Mouse (Mus musculus) CD4-positive, CD25-positive, alpha-beta regulatory T cell, adult 4 months (primary cell): Measurements from ENCODE around the gene Sp7. TPM values are rescaled to one million over a fixed set of nuclear protein-coding genes. Genes with fewer than 3 reads are reported as not detected.

Experiments
- ATAC-seq: one replicate; pipeline ENCODE4 v1.8.0; 2017
- polyA plus RNA-seq, 2 experiments: library from polyadenylated mRNA; unstranded; fragments of 100-300 nt; shearing (Covaris generic); gene quantifications; one replicate each; pipeline ENCODE4 v1.2.1; 2017

Sp7 gene
- polyA plus RNA-seq: not detected

DNA sequence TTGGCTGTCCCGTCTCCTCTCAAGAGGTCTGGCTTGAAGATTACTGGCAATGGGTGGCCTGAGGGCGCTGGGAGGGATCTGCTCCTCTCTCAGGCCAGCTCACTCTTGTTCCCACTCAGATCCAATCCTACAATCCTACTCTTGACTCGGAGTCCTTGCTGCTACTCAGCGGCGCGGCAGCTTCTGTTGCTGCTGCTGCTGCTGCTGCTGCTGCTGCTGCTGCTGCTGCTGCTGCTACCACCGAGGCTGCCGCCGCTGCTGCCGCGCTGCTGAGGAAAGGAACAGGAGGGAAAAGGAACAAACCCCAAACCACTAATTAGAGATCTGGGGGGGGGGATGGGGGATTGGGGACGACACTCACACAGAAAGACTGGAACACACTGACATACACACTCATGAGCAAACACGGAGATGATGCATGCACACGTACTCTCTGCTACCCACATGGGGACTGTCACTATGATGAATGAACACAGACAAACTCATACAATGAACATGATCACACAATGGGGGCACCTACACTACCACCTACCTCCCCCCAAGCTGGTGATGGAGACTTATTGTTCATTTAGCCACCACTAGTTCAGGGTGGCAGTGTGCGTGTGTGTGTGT is at the start of gene Sp7:
Gene Sp7, minus strand, starts transcription at position 450 of the 612 bp plus-strand sequence.
- ATAC-seq: no peak

DNA sequence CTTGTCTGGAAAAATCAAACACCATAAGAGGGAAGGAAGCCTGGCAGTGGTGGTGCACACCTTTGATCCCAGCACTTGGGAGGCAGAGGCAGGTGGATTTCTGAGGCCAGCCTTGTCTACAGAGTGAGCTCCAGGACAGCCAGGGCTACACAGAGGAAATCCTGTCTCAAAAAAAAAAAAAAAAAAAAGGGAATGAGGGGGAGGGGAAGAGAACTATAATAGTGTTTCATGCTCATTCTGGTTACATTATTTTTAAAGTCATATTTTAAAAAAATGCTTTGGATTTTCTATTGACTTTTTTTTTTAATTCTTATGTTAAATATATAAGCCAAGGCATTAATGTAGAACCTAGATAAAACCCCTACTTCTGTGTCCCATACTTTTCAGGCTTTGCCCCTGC is 46.7 kb upstream of the Sp7 start:
- ATAC-seq: no peak

DNA sequence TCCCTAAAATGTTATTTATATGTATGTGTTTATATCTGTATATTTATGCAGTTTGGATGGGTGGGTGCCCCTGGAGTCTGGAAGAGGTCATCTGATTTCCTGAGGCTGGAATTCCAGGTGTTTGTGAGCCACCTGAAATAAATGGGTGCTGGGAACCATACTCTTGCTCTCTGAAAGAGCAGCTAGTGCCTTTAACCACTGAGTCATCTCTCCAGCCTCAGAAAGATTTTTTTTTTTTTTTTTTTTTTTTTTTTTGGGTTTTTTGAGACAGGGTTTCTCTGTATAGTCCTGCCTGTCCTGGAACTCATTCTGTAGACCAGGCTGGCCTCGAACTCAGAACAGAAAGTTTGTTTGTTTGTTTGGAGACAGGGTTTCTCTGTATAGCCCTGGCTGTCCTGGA is 44.1 kb upstream of the Sp7 start:
- no peak for ATAC-seq

DNA sequence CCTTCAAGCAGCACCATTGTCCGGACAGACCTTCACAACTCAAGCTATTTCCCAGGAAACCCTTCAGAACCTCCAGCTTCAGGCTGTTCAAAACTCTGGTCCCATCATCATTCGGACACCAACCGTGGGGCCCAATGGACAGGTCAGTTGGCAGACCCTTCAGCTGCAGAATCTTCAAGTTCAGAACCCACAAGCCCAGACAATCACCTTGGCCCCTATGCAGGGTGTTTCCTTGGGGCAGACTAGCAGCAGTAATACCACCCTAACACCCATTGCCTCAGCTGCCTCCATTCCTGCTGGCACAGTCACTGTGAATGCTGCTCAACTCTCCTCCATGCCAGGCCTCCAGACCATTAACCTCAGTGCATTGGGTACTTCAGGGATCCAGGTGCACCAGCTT is 42.3 kb upstream of the Sp7 start:
- ATAC-seq: no peak

DNA sequence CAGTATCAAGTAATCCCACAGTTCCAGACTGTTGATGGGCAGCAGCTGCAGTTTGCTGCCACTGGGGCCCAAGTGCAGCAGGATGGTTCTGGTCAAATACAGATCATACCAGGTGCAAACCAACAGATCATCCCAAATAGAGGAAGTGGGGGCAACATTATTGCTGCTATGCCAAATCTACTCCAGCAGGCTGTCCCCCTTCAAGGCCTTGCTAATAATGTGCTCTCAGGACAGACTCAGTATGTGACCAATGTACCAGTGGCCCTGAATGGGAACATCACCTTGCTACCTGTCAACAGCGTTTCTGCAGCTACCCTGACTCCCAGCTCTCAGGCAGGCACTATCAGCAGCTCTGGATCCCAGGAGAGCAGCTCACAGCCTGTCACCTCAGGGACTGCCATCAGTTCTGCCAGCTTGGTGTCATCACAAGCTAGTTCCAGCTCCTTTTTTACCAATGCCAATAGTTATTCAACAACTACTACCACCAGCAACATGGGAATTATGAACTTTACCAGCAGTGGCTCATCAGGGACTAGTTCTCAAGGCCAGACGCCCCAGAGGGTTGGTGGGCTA is 41.7 kb upstream of the Sp7 start:
- no peak for ATAC-seq

DNA sequence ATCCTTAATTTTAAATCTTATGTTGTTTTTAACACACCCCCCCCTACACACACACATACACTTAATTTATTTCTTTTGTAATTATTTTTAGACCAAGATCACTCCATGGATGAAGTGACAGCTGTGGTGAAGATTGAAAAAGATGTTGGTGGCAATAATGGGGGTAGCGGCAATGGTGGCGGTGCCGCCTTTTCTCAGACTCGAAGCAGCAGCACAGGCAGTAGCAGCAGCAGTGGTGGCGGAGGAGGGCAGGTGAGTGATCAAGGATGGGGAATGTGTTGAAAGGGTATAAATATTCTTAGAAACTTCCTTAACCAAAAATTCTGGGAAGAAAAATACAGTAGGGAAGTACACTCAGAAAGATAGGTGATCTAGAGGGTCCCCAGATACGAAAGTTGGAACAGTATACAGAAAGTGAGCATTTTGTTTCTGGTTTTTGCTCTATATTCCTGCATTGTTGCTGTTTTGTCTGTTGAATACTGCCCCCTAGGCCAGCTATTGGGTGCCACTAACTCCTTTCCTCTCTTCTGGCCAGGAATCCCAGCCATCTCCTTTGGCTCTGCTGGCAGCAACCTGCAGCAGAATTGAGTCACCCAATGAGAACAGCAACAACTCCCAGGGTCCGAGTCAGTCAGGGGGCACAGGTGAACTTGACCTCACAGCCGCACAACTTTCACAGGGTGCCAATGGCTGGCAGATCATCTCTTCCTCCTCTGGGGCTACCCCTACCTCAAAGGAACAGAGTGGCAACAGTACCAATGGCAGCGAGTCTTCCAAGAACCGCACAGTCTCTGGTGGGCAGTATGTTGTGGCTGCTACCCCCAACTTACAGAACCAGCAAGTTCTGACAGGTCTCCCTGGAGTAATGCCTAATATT is 40.9 kb upstream of the Sp7 start:
- ATAC-seq: no peak

DNA sequence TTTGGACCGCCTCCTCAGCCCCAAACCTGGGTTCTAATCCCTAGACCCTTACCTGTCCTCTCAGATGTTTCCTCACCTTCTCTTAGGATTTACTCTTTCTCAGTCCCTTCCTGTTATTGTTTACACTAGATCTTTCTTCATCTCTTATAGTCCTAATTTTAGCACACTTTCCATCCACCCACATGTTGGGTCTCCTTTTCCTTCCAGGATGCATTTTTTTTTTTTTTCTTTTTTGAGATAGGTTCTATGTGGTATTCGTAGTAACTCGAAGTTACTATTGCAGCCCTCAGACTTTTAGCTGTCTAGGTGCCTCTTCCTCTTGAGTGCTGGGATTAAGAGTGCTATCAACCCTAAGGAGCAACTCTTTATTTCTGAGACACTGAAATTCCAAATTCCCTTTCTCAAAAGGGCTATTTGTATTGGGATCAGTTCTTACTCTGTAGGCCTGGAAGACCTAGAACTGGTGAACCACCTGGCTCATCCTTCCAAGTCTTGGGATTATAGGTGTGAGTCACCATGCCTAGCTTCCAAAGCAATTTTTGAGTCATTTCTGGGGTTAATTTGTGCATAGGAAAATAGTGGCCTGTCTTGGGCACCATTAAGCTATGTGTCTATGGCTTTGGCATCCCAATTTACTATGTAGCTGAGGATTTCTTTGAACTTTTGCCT is 40.1 kb upstream of the Sp7 start:
- ATAC-seq: no peak

DNA sequence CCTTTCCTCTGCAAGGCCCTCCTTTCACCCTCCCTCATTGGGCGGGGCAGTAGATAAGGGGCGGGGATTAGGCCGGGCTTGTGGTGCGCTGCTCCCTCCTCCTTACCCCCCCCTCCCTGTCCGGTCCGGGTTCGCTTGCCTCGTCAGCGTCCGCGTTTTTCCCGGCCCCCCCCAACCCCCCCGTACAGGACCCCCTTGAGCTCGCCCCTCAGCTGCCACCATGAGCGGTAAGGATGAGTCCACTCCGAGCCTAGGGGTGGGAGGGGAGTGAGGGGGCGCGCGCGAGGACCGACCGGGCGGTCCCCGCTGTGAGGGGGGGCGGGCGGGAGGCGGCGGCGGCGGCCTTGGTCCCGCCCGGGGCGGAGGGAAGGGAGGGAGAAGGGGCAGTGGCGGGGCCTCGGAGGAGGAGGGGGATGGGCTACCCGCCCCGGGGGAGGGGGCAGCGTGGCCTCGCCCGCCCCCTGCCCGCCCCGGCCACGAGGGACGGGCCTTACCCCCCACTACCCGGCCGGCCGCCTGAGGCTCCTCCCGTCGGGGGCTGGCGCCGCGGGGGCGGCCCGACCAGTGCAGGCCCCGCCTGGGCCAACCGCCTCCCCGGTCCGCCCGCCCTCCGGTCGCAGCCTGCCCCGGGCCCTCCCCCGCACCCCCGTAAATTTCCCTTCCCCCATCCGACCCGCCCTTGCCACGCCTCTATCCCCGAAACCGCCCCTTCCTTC is 39.4 kb upstream of the Sp7 start:
- ATAC-seq: no peak

DNA sequence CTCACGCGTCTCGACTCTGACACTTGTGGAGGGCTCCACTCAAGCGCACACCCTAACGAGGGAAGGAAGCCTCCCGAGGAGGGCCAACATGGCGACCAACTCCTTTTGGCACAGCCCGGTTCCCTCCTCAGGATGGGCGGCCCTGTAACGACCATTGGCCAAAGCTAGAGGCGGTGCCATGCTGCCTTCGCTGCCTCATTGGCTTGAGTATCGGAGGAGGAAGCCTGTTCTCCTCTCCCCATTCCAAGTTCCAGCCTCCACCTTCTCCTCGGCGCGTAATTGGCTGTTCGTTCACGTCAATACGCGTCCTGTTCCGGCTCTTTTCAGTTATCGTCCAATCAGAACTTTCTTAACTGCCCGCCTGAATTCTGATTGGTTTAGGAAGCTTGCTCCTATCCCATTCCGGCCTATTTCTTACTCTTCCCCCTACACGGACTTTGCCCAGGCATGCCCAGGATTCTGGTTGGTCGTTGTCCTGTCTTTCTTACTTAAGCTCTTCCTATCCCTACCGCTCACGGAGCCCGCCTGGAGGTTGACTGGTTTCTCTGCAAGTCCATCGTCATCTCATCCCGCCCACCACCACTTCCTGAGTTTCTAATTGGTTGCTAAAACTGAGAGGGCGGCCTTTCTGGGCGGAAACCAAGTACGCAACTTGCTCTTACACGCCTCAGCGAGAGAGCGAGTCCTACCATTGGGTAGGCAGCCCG is 38.7 kb upstream of the Sp7 start, which contains the start of gene Sp1:
Gene Sp1, plus strand, starts transcription at position 655 of the 707 bp plus-strand sequence.
- peak; percentile 81 for ATAC-seq

DNA sequence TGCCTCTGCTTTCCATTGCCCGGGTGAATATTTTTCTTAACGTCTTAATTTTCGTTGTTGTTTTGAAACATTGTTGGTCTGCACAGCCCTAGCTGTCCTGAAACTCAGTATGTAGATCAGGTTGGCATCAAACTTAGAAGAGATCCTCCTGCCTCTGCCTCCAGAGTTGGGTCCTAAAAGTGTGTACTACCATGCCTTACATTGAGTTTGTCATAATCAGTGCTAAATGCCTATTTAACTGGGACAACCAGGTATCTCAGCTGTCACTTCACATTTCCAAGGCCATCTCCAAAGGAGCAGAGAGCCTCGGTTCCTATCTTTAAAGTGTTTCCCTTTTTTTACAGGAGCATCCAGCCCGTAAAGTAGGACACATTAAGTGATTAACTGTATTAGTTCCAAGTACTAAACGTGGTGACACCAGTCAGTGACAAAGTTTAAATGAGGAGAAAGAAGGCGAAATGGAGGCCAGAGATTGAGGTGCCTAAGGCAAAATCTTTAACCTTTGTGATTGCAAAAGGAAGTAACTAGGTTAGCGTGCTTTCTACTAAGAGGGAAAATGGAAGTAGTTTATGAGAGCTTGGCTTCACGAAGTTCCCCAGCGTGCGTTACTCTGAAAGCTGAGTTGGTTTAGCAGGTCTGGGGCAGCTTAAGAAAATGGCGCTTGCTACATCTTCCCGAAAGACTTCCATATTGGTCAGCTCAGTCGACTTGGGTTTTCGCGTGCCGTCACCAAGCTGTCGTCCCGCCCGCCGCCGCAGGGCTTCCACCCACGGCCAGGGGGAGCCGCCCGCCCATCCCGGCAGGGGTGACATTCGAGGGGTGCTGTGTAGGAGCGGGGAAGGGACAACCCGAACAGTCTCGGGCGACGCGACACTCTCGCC is 37.9 kb upstream of the Sp7 start:
- ATAC-seq: peak; percentile 32

DNA sequence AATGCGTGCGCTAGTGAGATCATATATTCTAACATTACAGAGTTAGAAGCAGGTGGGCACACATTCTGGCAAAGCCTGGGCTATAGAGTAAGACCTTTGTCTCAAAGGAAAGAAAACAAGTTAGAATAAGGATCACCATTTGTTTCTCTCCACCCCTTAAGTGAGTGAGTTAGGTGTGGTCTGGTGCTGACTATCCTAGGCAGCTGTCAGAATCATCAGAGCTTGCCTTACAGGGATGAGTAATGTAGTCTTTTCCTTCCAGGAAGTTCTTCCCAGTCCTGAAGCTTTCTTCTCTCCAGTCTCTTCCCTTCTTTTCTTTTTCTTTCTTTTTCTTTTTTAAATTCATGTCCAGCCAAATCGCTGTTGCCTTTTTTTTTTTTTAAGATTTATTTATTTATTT is 35.2 kb upstream of the Sp7 start:
- no peak for ATAC-seq

DNA sequence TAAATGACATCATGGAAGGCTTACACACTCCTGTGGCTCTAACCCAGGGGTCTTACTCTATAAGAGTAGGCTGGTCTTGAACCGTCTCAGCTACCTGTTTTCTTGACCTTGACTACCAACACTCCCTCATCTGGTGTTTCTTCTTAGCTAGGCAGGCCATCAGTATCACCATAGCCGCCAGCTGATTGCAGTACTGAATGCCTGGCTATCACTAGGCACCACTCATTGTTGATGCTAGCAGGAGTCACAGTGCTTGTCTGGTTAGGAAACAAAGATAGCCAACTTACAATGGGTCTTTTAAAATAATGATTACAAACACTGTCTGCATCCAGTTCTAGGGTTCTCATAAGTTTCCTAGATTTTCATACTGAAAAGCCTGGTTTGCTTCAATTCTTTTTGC is 34.3 kb upstream of the Sp7 start:
- no peak for ATAC-seq

DNA sequence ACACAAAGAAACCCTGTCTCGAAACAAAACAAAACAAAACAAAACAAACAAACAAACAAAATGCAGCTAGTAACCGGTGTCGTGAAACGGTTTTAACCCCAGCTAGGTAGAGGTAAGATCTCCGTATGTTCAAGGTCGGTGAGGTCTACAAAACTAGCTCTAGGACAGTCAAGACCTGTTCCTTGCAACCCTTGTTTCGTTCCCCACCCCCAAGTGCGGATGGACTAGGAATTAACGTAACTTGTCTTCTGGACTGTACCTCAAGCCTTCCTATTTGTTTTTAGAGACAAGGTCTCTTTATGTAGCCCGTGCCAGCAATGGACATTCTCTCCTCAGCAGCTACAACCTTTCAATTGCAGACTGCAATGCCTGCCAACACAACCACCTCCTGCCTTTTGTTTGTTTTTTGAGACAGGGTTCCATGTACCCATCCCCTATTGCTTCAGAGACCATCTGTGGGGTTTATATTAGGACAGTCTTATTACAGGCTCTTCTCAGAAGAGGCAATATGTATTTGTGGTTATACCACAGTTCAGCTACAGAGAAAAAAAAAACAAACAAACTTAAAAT is 33.6 kb upstream of the Sp7 start:
- no peak for ATAC-seq

DNA sequence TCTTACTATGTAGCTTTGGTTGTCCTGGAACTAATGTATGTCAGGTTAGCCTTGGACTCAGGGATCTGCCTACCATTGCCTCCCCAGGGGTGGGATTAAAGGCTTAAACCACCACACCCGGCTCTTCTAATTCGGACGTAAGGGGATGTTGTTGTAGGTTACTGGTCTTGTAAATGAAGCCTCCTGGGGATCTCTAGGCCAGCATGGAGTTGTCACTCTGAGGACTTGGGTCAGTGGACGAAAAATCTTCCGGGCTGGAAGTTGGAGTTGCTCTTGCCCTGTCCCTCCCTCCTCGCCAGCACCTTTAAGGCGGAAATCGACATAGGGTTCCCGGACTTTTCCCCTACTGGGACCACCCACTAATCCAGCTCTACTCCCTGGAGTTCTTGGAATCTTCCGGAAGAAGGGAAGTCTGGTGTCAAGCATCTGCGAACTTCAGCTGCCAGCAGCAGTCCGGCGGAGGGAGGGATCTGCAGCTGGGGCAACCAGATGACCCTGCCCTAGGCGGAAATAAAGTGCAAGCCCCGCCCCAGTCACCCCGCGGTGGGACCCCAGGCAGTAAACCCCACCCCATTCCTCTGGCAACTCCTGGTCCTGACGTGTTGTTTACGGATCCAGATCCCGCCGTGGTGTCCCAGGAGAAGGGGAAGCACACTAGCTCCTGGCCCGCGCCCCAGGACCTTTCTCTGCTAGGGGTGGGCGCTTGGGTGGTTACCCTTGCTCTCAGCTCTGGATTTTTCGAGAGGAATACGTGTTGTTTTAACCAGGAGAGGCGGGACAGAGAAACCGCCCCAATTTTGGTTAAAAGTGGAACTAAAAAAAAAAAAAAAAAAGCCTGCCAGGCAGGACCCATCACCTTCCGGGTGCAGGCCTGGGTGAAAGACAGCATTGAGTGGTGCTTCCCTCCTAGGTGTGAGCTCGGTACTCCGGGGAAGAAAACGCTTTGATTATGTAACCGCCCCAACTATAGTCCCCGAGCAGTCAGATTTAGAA is 32.5 kb upstream of the Sp7 start:
- peak; percentile 83 for ATAC-seq

DNA sequence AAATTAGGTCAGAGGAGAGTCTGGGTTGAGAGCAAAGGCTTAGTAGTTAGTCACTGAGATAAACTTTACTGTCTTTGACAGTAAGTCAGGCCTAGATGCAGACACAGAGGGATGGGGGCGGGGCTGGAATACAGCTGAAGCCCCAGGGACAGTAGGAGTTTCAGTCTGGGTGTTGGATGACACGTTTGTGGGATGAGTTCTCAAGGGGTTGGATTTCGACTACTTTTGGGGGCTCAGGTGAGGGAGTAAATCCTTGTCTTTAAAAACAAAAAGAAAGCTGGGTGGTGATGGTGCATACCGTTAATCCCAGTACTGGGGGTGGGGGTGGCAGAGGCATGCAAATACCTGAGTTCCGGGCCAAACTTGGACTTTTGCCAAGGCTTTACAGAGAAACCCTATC is 31.6 kb upstream of the Sp7 start:
- no peak for ATAC-seq

DNA sequence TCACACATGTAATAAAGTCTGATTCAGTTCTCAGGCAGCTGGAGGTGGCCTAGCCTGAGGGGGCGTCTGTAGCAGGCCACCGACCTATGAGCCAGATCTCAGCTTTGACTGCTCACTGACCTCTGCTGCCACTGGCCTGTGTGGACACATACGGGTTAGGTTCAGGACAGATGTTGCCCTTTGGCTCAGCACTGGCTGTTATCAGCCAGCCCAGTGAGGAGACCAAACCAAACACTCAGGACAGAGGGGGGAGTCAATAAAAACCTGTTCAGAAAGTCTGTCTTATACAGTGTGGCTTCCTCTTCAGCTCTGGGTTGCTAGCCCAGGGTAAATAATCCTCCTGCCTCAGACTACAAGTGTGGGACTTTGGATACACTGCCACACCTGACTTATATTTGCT is 28.1 kb upstream of the Sp7 start:
- no peak for ATAC-seq

DNA sequence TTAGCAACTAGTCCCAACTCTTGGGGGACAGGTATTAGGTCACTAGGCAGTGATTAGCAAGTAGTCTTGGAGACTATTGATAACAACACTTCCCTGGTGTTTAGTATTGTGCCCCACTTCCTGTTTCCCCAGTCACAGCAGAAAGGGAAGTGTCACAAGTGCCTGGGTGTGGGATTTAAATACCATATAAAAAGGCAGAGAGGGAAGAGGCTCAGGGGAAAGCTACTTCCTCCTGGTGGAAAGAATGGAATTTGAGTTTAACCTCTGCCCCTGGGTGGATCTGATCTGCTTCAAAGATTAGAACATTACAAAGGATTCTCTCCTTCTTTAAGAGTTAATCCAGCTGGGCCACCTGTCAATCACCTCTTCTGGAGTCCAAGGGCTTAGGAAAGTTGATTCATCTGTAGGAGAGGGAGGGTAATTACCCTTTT is 26.6 kb upstream of the Sp7 start:
- peak; percentile 51 for ATAC-seq

DNA sequence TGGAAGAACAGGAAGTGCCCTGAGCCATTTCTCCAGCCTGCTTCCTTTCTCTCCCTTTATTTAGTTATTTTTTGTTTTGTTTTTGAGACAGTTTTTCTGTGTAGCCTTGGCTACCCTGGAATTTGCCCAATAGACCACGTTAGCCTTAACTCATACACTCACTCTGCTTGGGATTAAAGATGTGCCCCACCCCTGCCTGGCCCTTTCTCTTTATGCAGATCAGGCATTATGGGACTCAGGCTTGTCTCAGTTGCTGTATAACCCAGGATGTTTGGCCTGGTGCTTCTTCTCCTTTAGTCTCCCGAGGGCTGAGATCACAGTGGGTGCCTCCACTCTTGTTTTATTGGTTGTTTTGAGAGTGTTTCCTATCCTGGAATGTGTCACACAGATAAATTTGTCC is 25.5 kb upstream of the Sp7 start:
- no peak for ATAC-seq

DNA sequence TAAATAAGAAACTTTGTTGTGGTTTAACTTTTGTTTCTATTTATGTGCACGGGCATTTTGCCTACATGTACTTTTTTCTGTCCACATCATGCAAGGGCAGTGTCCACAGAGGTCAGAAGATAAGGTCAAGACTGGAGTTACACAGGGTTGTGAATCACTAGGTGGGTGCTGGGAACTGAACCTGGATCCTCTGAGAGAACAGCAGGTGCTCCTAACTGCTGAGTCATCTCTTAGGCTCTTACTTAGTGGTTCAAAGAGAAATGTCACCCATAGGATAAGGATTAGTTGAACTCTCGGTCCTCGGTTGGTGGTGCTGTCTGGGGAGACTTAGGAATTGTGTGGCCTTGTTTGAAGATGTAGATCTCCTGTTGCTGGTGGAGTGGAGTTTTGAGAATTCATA is 22.0 kb upstream of the Sp7 start:
- ATAC-seq: no peak
